Mouse (Mus musculus): Measurements from ENCODE around the gene Copb1.
"Not testable (repeated sequence)": the region's sequence is repeated elsewhere in the genome, so short reads cannot be mapped to it uniquely, and the experiment has no call there.

Gene Copb1

GRCm38 (mm10) chr7:114214385-114214784, 40.1 kb downstream of the Copb1 start:
- no peak for DNase-seq

DNA sequence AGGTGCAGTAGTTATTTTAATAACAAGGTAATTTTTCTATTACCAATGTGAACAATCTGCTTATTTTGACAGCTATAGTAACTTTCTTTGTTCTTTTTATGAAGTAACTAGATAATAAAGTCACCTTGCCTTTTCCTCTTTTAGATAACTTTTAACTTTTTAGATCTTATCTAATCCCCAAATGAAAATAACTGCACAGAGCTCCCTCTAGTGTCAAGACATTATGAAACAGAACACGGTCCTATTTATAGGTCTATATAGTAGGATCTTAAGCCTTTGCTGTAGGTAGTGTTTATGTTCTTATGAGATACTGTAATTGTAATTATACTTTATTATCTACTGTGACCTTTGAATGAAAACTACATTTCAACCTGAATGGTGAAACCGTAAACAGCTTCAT, 41.0 kb downstream of the Copb1 start:
- no peak for DNase-seq

- DNase-seq = no peak
Observed at GRCm38 (mm10) chr7:114210618-114211017, 43.9 kb downstream of the Copb1 start.

DNA sequence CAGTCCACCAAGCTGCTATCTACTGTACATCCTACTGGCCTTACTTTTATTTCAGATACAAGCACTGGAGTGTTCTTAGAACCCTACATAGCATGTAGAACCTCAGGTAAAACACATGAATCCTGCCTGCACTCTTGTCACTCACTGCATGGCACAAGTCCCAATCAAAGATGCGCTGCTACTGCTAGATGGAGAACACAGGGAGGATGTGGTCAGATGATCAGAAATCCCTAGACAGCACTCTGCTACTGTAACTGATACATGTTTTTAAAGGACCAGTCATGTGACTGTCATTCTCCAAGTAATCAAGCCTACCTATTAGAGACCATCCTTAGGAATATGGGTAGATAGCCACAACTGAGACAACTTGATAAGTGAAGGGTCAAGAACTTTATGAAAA, 44.7 kb downstream of the Copb1 start:
- no peak for DNase-seq

GRCm38 (mm10) chr7:114203491-114204359, 50.8 kb downstream of the Copb1 start:
- no peak for DNase-seq

GRCm38 (mm10) chr7:114202972-114203404, 51.5 kb downstream of the Copb1 start:
- DNase-seq = no peak

- DNase-seq = no peak
Observed at GRCm38 (mm10) chr7:114200651-114201050, 53.9 kb downstream of the Copb1 start.

DNA sequence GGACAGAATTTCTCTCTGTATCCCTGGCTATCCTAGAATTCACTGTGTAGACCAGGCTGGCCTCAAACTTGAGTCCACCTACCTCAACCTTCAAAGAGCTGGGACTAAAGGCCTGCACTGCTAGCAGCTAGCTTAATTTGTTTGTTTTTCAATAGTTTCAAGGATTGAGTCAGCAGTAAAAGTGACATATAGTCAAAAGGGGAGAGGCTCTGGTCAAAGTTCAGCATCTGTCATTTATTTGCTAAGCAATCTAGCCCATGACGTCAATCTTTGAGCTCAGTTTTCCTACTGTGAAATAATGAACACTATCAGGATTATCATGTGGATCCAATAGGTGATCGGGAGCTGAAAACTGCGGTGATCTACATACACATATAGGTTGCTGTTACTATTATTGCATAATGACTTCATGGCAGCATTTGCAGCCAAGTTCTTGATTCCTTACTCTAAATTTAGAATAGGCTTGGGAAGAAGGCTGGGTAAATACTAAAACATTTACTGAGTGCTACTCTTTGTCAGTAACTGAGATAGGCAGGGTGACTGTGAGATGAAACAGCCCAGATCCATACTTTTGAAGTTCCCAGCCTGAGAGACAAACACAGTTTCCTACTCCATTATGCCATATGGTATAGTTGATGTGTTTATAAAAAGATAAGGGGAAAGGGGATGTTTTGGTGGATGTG, 54.9 kb downstream of the Copb1 start:
- no peak for DNase-seq

DNA sequence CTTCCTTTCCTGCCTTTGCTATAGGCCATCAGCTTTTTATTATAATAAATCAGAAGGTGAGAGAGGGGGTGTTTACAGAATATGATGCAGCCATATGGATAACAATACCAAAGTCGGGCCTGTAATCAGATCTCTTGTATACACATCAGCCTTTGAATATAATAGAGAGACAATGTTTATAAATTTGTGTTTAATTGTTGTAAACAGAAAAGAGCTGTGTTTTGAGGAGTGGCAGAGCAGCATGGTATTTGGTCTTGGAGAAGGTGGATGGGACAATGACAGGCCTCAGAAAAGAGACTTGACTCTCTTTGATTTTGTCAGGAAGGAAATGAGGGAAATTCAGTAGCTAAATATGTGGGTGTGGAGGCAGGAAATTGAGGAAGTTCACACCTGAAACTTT, 56.3 kb downstream of the Copb1 start:
- DNase-seq = no peak

GRCm38 (mm10) chr7:114196588-114196987, 57.9 kb downstream of the Copb1 start:
- not testable (repeated sequence) for DNase-seq

- not testable (repeated sequence) for DNase-seq
Observed at GRCm38 (mm10) chr7:114194788-114195187, 59.7 kb downstream of the Copb1 start.

GRCm38 (mm10) chr7:114194224-114194623, 60.3 kb downstream of the Copb1 start:
- DNase-seq = no peak

GRCm38 (mm10) chr7:114193284-114194067, 61.0 kb downstream of the Copb1 start:
- DNase-seq = no peak

DNA sequence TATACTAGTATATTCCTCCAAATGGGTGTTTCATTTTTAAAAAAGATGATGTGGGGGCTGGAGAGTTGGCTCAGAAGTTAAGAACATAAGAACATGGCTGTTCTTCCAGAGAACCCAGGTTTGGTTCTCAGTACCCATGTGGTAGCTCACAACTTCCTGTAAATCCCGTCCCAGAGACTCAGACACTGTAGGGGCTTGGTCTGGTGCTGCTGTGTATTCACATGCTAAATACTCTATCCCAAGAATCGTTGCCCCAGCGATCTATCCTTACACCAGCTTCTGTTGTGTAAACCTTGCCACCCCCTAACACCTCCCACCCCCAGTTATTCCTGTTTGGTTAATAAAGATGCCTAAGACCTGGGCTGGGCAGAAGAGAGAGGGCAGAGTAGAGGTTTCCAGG, 61.9 kb downstream of the Copb1 start:
- no peak for DNase-seq

- no peak for DNase-seq
Observed at GRCm38 (mm10) chr7:114183416-114183815, 71.1 kb downstream of the Copb1 start.

GRCm38 (mm10) chr7:114182708-114183107, 71.8 kb downstream of the Copb1 start:
- no peak for DNase-seq

- DNase-seq = peak; percentile 94
Observed at GRCm38 (mm10) chr7:114181391-114181790, 73.1 kb downstream of the Copb1 start.

GRCm38 (mm10) chr7:114176588-114176987, 77.9 kb downstream of the Copb1 start:
- no peak for DNase-seq

DNA sequence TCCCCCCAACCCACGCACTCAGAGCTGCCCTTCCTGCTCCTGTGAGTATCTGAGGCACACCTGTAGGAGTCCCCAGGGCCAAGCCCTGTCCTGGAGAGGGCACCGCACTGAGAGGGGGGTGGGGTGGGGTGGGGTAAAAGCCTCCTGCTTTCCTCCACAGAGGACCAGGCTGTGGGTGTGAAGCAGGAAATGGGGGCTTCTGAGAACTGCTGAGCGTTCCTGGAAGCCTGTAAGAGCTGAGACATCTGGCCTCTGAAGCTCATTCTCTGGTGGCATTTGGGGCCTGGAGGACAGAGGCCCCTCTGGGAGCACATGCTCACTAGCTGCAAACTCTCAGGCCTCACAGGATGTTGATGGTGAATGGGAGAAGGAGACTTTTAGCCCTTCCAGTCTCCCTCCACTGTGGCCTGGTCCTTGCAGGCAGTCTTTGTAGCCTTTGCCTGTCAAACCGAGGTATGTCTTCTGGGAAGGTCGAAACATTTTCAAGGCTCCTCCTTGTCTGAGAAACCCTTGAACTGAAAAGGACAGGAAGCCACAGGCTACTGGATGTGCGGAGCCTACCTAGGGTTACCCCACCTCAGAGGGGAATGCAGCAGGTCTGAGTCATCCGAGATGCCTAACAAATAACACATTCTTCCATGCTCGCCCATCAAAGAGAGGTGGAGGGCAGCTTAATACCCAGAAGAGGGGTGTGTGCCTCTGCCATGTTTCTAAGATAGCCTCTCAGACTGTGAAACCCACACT, 83.0 kb downstream of the Copb1 start:
- no peak for DNase-seq

DNA sequence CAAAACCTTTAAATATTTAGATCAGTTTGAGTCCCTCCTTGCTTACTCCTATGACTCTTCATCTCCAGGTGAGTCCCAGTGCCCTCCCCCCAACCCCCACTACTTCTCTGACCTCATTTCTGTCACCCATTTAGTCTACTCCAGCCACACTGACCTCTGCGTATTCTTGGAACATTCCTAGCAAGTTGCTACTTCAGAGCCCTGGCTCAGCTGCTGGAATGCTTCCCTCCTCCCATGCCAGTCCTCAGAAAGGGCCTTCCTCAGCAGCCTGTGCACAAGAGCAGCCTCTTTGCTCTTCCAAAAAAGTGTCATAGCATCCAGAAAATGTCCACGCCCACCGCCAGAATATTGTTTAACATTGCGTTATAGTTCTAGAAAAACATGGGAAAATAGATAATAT, 84.5 kb downstream of the Copb1 start:
- DNase-seq = no peak

GRCm38 (mm10) chr7:114169381-114169780, 85.1 kb downstream of the Copb1 start:
- no peak for DNase-seq

All from cerebellum, adult 9-11 months (tissue).